Mouse (Mus musculus) liver, embryonic 14.5 days (tissue): ENCODE results near the gene Snx18.

Experiments used
- CTCF ChIP-seq: IDR thresholded peaks from 2 replicates; pipeline ENCODE4 v1.5.1; 2016; ENCODE audit warnings: antibody characterized with exemption, low read depth, control low read depth
- EP300 ChIP-seq: IDR thresholded peaks from 2 replicates; pipeline ENCODE4 v1.6.1; 2016; ENCODE audit warnings: antibody characterized with exemption, low read depth

GRCm38 (mm10) chr13:113553603-113554230 is 64.6 kb downstream of the Snx18 start:
- TF ChIP-seq CTCF (no peak), EP300 (no peak)
